Mouse (Mus musculus) adrenal gland, adult (tissue): Measurements from ENCODE around the gene Il17rc.

ENCODE experiments used
- DNase-seq, 2 experiments: peaks; one replicate each; pipeline ENCODE4 v3.0.0; 2022 to 2023; ENCODE audit warnings: low spot score in 1 of 2; ENCODE audit not compliant: inconsistent age in 2 of 2

The Il17rc gene

GRCm38 (mm10) chr6:113471297-113471936 lies at the start of gene Il17rc:
Gene Il17rc (plus strand): TSS chr6:113471427.
- peak; percentile 68 to 88 for DNase-seq

GRCm38 (mm10) chr6:113423000-113423399 lies 48.2 kb upstream of the Il17rc start:
- DNase-seq = no peak

- peak in 1 of 2 experiments; percentile 59 for DNase-seq
Observed at GRCm38 (mm10) chr6:113424187-113424586, 47.0 kb upstream of the Il17rc start.

GRCm38 (mm10) chr6:113426696-113427095 lies 44.5 kb upstream of the Il17rc start:
- no peak for DNase-seq

- DNase-seq = peak in 1 of 2 experiments; percentile 58
Observed at GRCm38 (mm10) chr6:113427397-113427796, 43.8 kb upstream of the Il17rc start.

GRCm38 (mm10) chr6:113428006-113428405 lies 43.2 kb upstream of the Il17rc start:
- DNase-seq = no peak

GRCm38 (mm10) chr6:113429965-113430364 lies 41.3 kb upstream of the Il17rc start:
- no peak for DNase-seq

- DNase-seq = no peak
Observed at GRCm38 (mm10) chr6:113430846-113431245, 40.4 kb upstream of the Il17rc start.

GRCm38 (mm10) chr6:113431801-113432200 lies 39.4 kb upstream of the Il17rc start:
- no peak for DNase-seq

GRCm38 (mm10) chr6:113433661-113434060 lies 37.6 kb upstream of the Il17rc start:
- DNase-seq = no peak

- peak in 1 of 2 experiments; percentile 54 for DNase-seq
Observed at GRCm38 (mm10) chr6:113434691-113435090, 36.5 kb upstream of the Il17rc start.

- DNase-seq = peak in 1 of 2 experiments; percentile 51
Observed at GRCm38 (mm10) chr6:113435664-113436205, 35.5 kb upstream of the Il17rc start, which contains the start of gene Cidec. Gene Cidec (minus strand): TSS chr6:113435760.

GRCm38 (mm10) chr6:113437135-113437534 lies 34.1 kb upstream of the Il17rc start:
- no peak for DNase-seq

GRCm38 (mm10) chr6:113438721-113439430 lies 32.4 kb upstream of the Il17rc start:
- DNase-seq = peak in 1 of 2 experiments; percentile 57

GRCm38 (mm10) chr6:113440686-113441085 lies 30.5 kb upstream of the Il17rc start:
- DNase-seq = peak; percentile 14 to 64

GRCm38 (mm10) chr6:113441147-113441680 lies 30.0 kb upstream of the Il17rc start:
- peak; percentile 71 to 93 for DNase-seq

GRCm38 (mm10) chr6:113442087-113442441 lies 29.2 kb upstream of the Il17rc start:
- DNase-seq = no peak

- DNase-seq = peak; percentile 92 to 98
Observed at GRCm38 (mm10) chr6:113442442-113443090, 28.7 kb upstream of the Il17rc start, which contains the start of gene Jagn1. Gene Jagn1 (plus strand): TSS chr6:113442569.

GRCm38 (mm10) chr6:113443091-113443490 lies 28.1 kb upstream of the Il17rc start:
- DNase-seq = peak in 1 of 2 experiments; percentile 40

- DNase-seq = no peak
Observed at GRCm38 (mm10) chr6:113444207-113444965, 26.8 kb upstream of the Il17rc start.
